Mouse (Mus musculus) hindbrain, embryonic 10.5 days (tissue): ENCODE data around the gene Phlpp1. TPM values are rescaled to one million over a fixed set of nuclear protein-coding genes. Genes with fewer than 3 reads are reported as not detected.

Source experiments
- DNase-seq: peaks from one replicate; pipeline ENCODE4 v3.0.0-alpha.2; 2017; ENCODE audit warnings: low spot score
- H3K27ac ChIP-seq: fragments of 300-500 bp; sonication (generic); 2 replicates; pipeline ENCODE4 v1.5.1; 2016; ENCODE audit warnings: mild to moderate bottlenecking, moderate library complexity
- H3K27me3 ChIP-seq: fragments of 300-500 bp; sonication (generic); 2 replicates; pipeline ENCODE4 v1.6.1; 2016; ENCODE audit warnings: mild to moderate bottlenecking; ENCODE audit not compliant: poor library complexity, insufficient read depth, severe bottlenecking
- H3K36me3 ChIP-seq: fragments of 300-500 bp; sonication (generic); 2 replicates; pipeline ENCODE4 v1.6.1; 2016; ENCODE audit warnings: mild to moderate bottlenecking, moderate library complexity
- H3K4me1 ChIP-seq: fragments of 300-500 bp; sonication (generic); replicated peaks from 2 replicates; pipeline ENCODE4 v1.6.1; 2016; ENCODE audit warnings: mild to moderate bottlenecking
- H3K4me3 ChIP-seq: fragments of 300-500 bp; sonication (generic); 2 replicates; pipeline ENCODE4 v1.5.1; 2016; ENCODE audit warnings: mild to moderate bottlenecking, moderate library complexity
- H3K9me3 ChIP-seq: fragments of 300-500 bp; sonication (generic); 2 replicates; pipeline ENCODE4 v1.6.1; 2016; ENCODE audit warnings: mild to moderate bottlenecking, moderate library complexity
- WGBS: fragments of 180-500 bp; shearing (Covaris S2); methylation state at CpG from one replicate; pipeline ENCODE4 v1.1.7; 2016; 5-methylcytosine and 5-hydroxymethylcytosine counted together
- polyA plus RNA-seq: library from polyadenylated mRNA; unstranded; fragments of >200 nt; fragmentation: Nextera tagmentation; extraction: Ambion mirVana; gene quantifications from 2 replicates; pipeline ENCODE4 v1.2.1, GENCODE M21; 2016

The Phlpp1 gene
- polyA plus RNA-seq, 1 experiment from 2014 or later = 6.8 TPM

GRCm38 (mm10) chr1:106316641-106317304 is 145.2 kb downstream of the Phlpp1 start:
- H3K27me3 ChIP-seq = no peaks in the 10 kb centered on the region
- no peak overlapping the region for H3K4me3 ChIP-seq
- H3K9me3 ChIP-seq = no peaks in the 10 kb centered on the region
- peaks cover 11% of the 10 kb centered on the region for H3K36me3 ChIP-seq
- H3K4me1 ChIP-seq = no peaks in the 10 kb centered on the region
- 78% methylated on average over 4 of the region's 4 CpGs for WGBS
- H3K27ac ChIP-seq = no peak overlapping the region
- DNase-seq = no peak

- H3K4me1 ChIP-seq = no peaks in the 10 kb centered on the region
- H3K36me3 ChIP-seq = peaks cover 11% of the 10 kb centered on the region
- no peaks in the 10 kb centered on the region for H3K9me3 ChIP-seq
- H3K27ac ChIP-seq = no peak overlapping the region
- H3K4me3 ChIP-seq = no peak overlapping the region
- H3K27me3 ChIP-seq = no peaks in the 10 kb centered on the region
- 84% methylated on average over 5 of the region's 5 CpGs for WGBS
- DNase-seq = no peak
These were observed 146.8 kb downstream of the Phlpp1 start for GRCm38 (mm10) chr1:106318341-106318740.

- Histone ChIP-seq H3K4me3 (no peak overlapping the region), H3K27me3 (no peaks in the 10 kb centered on the region), H3K4me1 (no peaks in the 10 kb centered on the region), H3K27ac (no peak overlapping the region), H3K9me3 (no peaks in the 10 kb centered on the region), H3K36me3 (peaks cover 11% of the 10 kb centered on the region)
- no peak for DNase-seq
- WGBS = 93% methylated on average over 1 of the region's 1 CpGs
These were observed 149.0 kb downstream of the Phlpp1 start for GRCm38 (mm10) chr1:106320583-106320982.

- Histone ChIP-seq H3K36me3 (peaks cover 11% of the 10 kb centered on the region), H3K9me3 (no peaks in the 10 kb centered on the region), H3K4me3 (no peak overlapping the region), H3K27me3 (no peaks in the 10 kb centered on the region), H3K27ac (no peak overlapping the region), H3K4me1 (no peaks in the 10 kb centered on the region)
- DNase-seq = no peak
- WGBS = 92% methylated on average over 8 of the region's 8 CpGs
These were observed 150.0 kb downstream of the Phlpp1 start for GRCm38 (mm10) chr1:106321432-106322126.

GRCm38 (mm10) chr1:106326691-106327090 is 155.1 kb downstream of the Phlpp1 start:
- no peak overlapping the region for H3K4me3 ChIP-seq
- no peaks in the 10 kb centered on the region for H3K9me3 ChIP-seq
- H3K36me3 ChIP-seq = no peaks in the 10 kb centered on the region
- WGBS = 88% methylated on average over 2 of the region's 2 CpGs
- no peaks in the 10 kb centered on the region for H3K4me1 ChIP-seq
- no peak overlapping the region for H3K27ac ChIP-seq
- DNase-seq = no peak
- no peaks in the 10 kb centered on the region for H3K27me3 ChIP-seq

- 87% methylated on average over 3 of the region's 3 CpGs for WGBS
These were observed 170.5 kb downstream of the Phlpp1 start for GRCm38 (mm10) chr1:106342100-106342499.

GRCm38 (mm10) chr1:106345265-106345664 is 173.7 kb downstream of the Phlpp1 start:
- peaks cover 60% of the 10 kb centered on the region for H3K36me3 ChIP-seq
- no peaks in the 10 kb centered on the region for H3K4me1 ChIP-seq
- H3K27ac ChIP-seq = no peak overlapping the region
- H3K9me3 ChIP-seq = no peaks in the 10 kb centered on the region
- H3K4me3 ChIP-seq = no peak overlapping the region
- no peak for DNase-seq
- 94% methylated on average over 2 of the region's 2 CpGs for WGBS
- H3K27me3 ChIP-seq = no peaks in the 10 kb centered on the region

More at GRCm38 (mm10) chr1:106342100-106342499, 170.5 kb downstream of the Phlpp1 start:
- Histone ChIP-seq H3K9me3 (no peaks in the 10 kb centered on the region), H3K36me3 (peaks cover 60% of the 10 kb centered on the region), H3K4me3 (no peak overlapping the region), H3K27ac (no peak overlapping the region), H3K4me1 (no peaks in the 10 kb centered on the region), H3K27me3 (no peaks in the 10 kb centered on the region)
- no peak for DNase-seq

GRCm38 (mm10) chr1:106346776-106347175 is 175.2 kb downstream of the Phlpp1 start:
- 91% methylated on average over 3 of the region's 3 CpGs for WGBS
- H3K27me3 ChIP-seq = no peaks in the 10 kb centered on the region
- H3K36me3 ChIP-seq = peaks cover 62% of the 10 kb centered on the region
- DNase-seq = no peak
- H3K4me1 ChIP-seq = no peaks in the 10 kb centered on the region
- H3K9me3 ChIP-seq = no peaks in the 10 kb centered on the region
- H3K4me3 ChIP-seq = no peak overlapping the region
- H3K27ac ChIP-seq = no peak overlapping the region

GRCm38 (mm10) chr1:106349116-106349515 is 177.6 kb downstream of the Phlpp1 start:
- Histone ChIP-seq H3K9me3 (no peaks in the 10 kb centered on the region), H3K4me1 (no peaks in the 10 kb centered on the region), H3K36me3 (peaks cover 45% of the 10 kb centered on the region), H3K27ac (no peak overlapping the region), H3K4me3 (no peak overlapping the region), H3K27me3 (no peaks in the 10 kb centered on the region)
- DNase-seq = no peak
- 94% methylated on average over 3 of the region's 3 CpGs for WGBS

- Histone ChIP-seq H3K4me1 (no peaks in the 10 kb centered on the region), H3K4me3 (no peak overlapping the region), H3K36me3 (peaks cover 26% of the 10 kb centered on the region), H3K9me3 (no peaks in the 10 kb centered on the region), H3K27me3 (no peaks in the 10 kb centered on the region), H3K27ac (no peak overlapping the region)
- no peak for DNase-seq
- 87% methylated on average over 2 of the region's 2 CpGs for WGBS
These were observed 180.0 kb downstream of the Phlpp1 start for GRCm38 (mm10) chr1:106351512-106351911.

GRCm38 (mm10) chr1:106352801-106353511 is 181.4 kb downstream of the Phlpp1 start:
- H3K27me3 ChIP-seq = no peaks in the 10 kb centered on the region
- H3K4me3 ChIP-seq = no peak overlapping the region
- no peaks in the 10 kb centered on the region for H3K9me3 ChIP-seq
- no peak for DNase-seq
- 85% methylated on average over 2 of the region's 2 CpGs for WGBS
- H3K36me3 ChIP-seq = peaks cover 21% of the 10 kb centered on the region
- no peak overlapping the region for H3K27ac ChIP-seq
- no peaks in the 10 kb centered on the region for H3K4me1 ChIP-seq

GRCm38 (mm10) chr1:106353993-106354392 is 182.4 kb downstream of the Phlpp1 start:
- DNase-seq = no peak
- Histone ChIP-seq H3K4me1 (no peaks in the 10 kb centered on the region), H3K27me3 (no peaks in the 10 kb centered on the region), H3K9me3 (no peaks in the 10 kb centered on the region), H3K36me3 (peaks cover 16% of the 10 kb centered on the region), H3K27ac (no peak overlapping the region), H3K4me3 (no peak overlapping the region)
- 93% methylated on average over 4 of the region's 4 CpGs for WGBS

GRCm38 (mm10) chr1:106359474-106359873 is 187.9 kb downstream of the Phlpp1 start:
- H3K27ac ChIP-seq = no peak overlapping the region
- DNase-seq = no peak
- H3K4me1 ChIP-seq = no peaks in the 10 kb centered on the region

More at GRCm38 (mm10) chr1:106359474-106359873, 187.9 kb downstream of the Phlpp1 start:
- H3K36me3 ChIP-seq = peaks cover 8% of the 10 kb centered on the region
- H3K4me3 ChIP-seq = no peak overlapping the region
- no peaks in the 10 kb centered on the region for H3K9me3 ChIP-seq
- H3K27me3 ChIP-seq = no peaks in the 10 kb centered on the region
